Mouse (Mus musculus) thymus, postnatal 0 days (tissue): ENCODE results near the gene A130010J15Rik. TPM values are rescaled to one million over a fixed set of nuclear protein-coding genes. Genes with fewer than 3 reads are reported as not detected.

Experiments
- DNase-seq: peaks from one replicate; pipeline ENCODE4 v3.0.0-alpha.2; 2015; ENCODE audit warnings: low spot score
- polyA plus RNA-seq: library from polyadenylated mRNA; unstranded; fragments of >200 nt; fragmentation: Nextera tagmentation; extraction: Ambion mirVana; gene quantifications from 2 replicates; pipeline ENCODE4 v1.2.1, GENCODE M21; 2015

Gene A130010J15Rik
- polyA plus RNA-seq, 1 experiment from 2014 or later = 13.7 TPM

DNA sequence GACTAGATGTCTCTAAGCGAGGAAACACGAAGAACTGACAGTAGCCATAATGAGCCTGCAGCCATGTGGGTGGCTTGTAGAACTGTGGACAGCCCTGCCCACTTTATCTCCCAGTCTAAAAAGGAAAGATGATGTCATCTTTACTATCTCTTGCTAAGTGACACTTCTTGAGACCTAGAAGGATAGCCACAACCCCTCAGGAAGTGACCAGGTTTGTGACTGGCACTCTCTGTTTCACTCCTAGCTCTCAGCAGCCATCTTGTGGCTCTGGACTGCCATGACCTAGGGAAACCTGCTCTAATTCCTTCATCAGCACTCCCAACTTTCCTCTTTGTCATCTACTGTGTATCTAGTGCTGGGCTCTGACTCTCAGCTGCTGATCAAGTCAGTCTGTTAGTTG is 30.5 kb downstream of the A130010J15Rik start:
- DNase-seq = no peak

DNA sequence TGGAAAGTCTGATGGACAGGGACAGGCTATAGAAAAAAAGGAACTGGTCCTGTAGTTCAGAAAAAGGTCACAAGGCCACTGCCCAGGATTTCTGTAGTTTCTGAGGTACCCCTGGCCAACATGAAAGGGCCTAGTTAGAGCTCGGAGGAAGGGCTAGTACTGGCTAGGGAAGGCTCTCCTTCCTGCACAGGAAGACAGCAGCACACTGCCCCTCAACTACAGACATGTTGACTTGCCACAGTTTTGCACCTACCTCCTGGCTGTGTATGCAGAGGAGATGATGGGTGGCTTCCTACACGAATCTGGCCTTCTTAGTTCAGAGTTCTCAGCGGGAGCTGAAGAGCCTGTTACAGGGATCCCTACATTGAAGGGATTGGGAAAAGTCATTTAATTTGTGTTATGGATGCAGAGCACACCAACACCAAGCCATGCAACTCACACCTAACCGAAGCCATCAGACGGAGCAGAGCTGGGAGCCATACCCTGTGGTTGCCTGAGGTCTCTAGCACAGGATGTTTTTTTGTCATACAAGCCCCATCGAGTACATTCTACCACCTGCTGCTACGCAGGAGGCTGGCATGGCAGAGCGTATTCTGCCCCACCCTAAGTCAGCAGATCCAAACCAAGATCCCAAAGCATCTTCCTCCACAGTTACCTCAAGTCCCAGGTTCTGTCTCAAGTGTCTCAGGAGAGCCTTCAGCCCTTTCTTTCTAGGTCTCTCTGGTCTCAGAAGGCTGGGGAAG is 33.0 kb downstream of the A130010J15Rik start:
- peak; percentile 81 for DNase-seq

DNA sequence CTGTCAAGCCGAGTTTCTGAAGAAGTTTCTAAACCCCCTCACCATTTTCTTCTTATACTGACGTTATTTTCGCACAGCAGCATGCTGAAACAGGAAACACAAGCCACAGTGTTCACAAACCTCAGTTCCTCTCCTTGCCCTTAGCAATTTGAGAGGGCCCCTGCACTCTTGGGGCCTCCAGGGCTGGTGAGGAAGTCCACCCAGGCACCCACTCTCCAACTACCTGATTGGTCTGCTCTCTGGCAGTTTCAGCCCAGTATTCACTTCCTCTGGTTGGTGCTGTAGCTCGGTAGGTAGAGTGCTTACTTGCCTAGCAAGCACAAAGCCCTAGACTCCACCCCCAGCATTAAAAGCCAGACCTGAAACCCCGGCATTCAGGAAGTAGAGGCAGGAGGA is 33.5 kb downstream of the A130010J15Rik start, which contains the start of gene Traf3ip3:
Gene Traf3ip3, minus strand, starts transcription at position 321 of the 396 bp plus-strand sequence.
- peak; percentile 93 for DNase-seq

DNA sequence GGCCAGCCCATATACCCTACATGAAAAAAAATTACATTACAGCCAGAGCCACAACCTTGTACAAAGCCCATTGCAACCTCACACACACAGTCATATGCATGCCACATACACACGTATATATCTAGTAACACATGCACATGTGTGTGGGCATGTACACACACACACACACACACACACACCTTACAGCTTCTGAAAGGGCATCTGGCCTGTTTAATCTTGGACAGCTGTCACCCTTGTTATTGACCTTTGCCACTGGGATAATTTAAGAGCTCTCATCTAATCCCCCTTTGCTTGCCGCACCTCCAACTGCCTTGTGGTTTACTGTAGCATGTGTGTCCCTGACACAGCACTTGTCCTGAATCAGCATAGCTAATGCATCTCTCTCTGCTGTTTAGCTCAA is 36.0 kb downstream of the A130010J15Rik start:
- peak; percentile 22 for DNase-seq

DNA sequence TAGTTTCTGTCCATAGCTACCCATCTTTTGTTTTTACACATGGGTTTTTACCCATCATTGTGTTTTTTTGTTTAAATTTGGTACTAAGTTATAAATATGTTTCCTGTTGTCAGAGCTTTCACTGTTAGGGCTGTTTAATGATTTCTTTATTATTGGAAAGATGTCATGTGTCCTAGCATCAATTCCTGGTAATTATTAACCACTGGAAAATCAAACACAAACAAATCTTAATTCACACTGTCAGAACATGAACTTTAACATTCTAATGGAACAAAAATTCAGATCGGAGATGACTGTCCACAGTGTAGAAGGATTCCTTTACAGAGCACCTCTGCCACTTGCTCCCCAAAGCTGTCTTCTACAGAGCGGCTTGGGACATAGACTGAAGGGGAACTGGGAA is 37.6 kb downstream of the A130010J15Rik start:
- no peak for DNase-seq

DNA sequence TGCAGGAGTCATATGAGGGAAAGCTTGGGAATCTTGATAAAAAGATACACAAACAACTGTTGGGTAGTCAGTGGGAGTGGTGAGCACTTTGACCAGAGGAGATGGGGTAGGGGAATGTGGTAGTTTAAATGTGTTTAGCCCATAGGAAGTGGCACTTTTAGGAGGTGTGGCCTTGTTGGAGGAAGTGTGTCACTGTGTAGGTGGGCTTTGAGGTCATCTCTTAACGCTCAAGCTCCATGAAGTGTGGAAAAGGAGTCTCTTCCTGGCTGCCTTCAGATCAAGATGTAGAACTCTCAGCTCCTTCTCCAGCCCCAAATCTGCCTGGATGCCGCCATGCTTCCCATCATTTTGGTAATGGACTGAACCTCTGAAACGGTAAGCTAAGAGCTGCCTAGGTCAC is 39.7 kb downstream of the A130010J15Rik start, which contains the start of gene Lamb3:
Gene Lamb3, plus strand, starts transcription at position 197 of the 400 bp plus-strand sequence.
- DNase-seq = no peak

DNA sequence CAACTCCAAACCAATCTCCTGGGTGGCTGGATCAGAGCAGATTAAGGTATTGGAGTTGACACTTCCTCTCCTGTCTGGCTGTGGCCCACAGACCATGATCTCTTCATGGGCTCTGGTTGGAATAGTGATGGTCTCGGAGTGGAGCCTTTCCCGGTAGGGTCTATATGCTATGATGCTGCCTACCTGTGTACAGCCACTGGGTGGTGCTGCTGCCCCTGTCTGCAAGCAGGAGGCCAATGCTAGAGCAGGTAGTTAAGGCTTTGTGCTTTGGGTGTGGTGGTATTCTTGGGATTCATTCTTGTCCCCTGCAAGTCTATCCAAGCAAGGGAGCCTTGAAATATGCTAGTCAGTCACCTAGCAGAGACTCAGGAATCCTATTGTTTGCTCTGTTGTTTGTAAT is 40.3 kb downstream of the A130010J15Rik start:
- peak; percentile 63 for DNase-seq

DNA sequence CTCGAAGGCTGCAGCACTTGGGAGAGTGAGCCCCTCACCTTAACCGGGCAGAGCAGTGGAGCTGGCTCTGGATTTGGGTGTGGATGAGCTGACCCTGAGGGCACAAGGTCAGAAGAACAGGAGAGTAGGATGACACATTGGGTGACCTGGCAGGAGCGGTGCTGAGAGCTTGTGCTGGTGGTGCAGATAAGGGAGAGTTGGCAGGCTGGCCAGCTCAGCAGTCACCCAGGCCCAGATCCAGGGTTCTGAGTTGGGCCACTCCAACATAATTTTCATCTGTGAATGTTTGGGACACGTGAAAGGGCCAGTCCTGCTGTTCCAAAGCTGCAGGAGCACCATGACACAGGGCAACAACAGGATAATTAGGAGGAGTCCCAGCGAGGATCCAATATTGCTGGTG is 43.5 kb downstream of the A130010J15Rik start:
- DNase-seq = no peak

DNA sequence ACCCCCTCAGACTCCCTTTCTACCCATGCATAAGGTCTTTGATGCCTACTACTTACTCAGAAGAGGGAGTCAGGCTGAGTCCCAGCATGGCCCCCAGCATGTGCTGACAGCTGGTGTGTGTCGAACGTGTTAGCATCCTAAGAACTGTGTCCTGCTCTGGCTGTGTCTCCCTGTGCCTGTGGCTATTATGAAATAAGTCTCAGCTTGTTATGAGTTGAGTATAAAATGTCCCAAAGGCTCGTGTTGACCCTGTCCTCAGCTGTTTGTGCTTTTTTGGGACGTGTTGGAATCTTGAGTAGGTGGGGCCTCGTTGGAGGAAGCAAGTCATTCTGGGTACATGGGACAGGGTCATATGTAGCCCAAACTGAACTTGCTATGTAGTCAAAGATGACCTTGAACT is 46.2 kb downstream of the A130010J15Rik start:
- no peak for DNase-seq

DNA sequence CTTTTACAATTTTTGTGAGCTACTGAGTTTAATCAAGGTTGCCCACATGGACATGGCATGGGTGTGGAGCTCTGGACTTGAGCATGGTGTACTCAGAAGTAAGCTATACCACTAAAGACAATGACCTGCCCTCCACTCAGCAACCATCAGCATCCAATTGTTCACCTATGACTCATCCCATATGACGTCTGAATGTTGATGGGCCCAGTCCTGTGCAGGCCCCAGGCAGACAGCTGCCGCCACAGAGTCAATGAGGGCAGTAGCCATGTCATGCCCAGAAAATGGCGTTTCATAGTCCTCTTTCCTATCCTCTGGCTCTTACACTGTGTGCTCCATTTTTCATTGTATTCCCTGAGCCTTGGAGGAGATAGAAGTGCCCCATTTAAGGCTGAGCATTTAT is 48.2 kb downstream of the A130010J15Rik start:
- DNase-seq = no peak

DNA sequence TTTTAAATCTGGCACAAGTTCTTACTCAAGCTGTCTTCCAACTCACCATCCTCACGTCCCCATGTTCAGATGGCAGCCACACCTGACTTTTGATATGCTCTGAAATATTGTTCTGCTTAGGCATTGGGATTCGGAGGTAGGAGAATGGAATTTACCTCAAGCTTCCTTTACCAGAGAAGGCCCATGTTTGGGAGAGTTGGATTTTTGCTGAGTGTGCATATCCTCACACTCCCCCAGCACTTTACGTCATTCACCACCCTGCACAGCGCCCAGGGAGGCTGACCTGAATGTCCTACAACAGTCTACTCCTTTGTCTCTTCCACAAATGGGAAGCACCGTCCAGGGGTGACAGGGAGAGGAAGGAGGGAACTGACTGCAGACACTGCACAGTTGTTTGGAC is 52.6 kb downstream of the A130010J15Rik start:
- DNase-seq = no peak

DNA sequence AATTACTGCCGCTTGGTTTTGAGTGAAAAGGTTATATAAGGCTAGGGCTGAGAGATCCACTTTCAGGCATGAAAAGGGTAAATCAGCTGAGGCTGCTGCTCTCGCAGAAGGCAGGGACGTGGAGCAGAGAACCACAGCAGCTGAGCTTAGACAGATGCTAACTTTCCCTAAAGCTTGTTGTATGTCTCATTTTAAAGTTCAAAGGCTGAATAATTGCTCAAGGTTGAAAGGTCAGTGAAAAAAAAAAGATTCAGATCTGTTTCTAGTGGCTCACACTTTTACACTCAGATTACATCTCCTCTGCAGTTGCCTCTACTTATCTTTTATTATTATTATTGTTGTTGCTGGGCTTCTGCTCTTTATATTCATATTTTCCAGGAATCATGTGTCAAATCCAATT is 57.7 kb downstream of the A130010J15Rik start:
- no peak for DNase-seq

DNA sequence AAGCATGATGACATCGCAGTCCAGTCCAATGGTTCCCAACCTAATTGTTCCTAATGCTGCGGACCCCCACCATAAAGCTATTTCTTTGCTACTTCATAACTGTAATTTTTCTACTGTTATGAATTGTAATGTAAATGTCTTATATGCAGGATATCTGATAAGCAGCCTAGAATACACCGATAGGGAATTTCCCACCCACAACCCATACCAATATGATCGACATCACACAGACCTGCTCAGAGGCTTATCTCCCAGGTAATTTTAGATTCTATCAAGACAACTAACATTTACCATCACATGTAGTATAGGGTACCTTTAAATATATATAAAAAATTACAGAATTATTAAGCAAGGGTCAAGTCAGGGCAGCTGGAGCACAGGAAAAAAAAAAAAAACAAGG is 58.3 kb downstream of the A130010J15Rik start:
- DNase-seq = no peak

DNA sequence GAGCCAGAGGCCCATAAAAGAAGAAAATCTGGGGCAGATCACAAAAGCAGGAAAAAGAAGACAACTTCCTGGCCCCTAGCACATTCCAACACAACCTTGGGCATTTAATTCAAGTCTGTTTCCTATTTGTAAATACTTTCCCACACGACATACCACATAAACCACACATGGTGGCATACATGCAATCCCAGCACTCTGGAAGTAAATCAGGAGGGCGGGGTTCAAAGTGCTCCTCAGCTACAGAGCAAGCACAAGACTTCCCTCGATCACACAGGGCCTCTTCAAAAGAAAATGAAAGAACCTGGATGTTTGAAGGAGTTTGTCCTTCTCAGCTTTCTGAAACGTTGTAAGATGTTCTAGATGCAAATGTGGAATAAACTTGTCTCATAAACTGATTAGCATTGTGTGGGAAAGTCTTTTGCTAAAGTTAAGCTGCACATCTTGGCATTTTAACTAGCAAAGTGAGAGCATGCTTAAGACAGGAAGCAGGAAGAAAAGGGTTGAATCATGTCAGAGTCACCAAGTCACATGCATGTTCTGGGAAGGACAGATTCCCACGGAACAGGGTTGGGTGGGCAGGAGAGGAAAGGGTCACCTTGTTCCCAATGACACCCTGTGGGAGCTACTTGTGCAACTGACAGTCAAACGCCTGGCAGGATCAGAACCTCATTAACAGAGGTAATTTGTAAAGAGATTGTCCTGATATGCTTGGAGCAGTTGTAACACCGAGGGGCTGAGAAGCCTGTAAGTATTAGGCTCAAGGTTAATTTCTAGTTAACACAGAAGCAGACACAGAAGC is 59.1 kb downstream of the A130010J15Rik start:
- no peak for DNase-seq

Other genes starting within 250 kb of the A130010J15Rik start
- 1.1 and 2.0 TPM in 2 replicates for gene Syt14, start 132.3 kb upstream of the A130010J15Rik start, polyA plus RNA-seq
- 10.2 and 12.9 TPM in 2 replicates for gene Diexf, start 37.8 kb upstream of the A130010J15Rik start, polyA plus RNA-seq
- gene Irf6, start 14.9 kb upstream of the A130010J15Rik start, polyA plus RNA-seq = 9.4 and 10.0 TPM in 2 replicates
- gene Traf3ip3, start 33.7 kb downstream of the A130010J15Rik start, polyA plus RNA-seq = 193 and 196 TPM in 2 replicates
- 21.1 and 22.2 TPM in 2 replicates for gene Lamb3, start 39.7 kb downstream of the A130010J15Rik start, polyA plus RNA-seq
- 43.6 and 49.4 TPM in 2 replicates for gene Hsd11b1, start 96.0 kb downstream of the A130010J15Rik start, polyA plus RNA-seq
- gene G0s2, start 105.2 kb downstream of the A130010J15Rik start, polyA plus RNA-seq = 19.9 and 21.3 TPM in 2 replicates
- 1.0 and 2.6 TPM in 2 replicates for gene Camk1g, start 202.3 kb downstream of the A130010J15Rik start, polyA plus RNA-seq